Mouse (Mus musculus) C2C12 (cell line): Measurements from ENCODE around the gene Suz12.

Source experiments
- CTCF ChIP-seq: IDR thresholded peaks from one replicate; pipeline ENCODE4 v1.5.1; 2011; ENCODE audit not compliant: control insufficient read depth, insufficient read depth, insufficient read length
- MAX ChIP-seq: IDR thresholded peaks from one replicate; pipeline ENCODE4 v1.6.1; 2011; ENCODE audit warnings: mild to moderate bottlenecking, control low read depth
- MYOD1 ChIP-seq: IDR thresholded peaks from one replicate; pipeline ENCODE4 v1.6.1; 2011; ENCODE audit warnings: low read depth; ENCODE audit not compliant: control insufficient read depth, insufficient read length

DNA sequence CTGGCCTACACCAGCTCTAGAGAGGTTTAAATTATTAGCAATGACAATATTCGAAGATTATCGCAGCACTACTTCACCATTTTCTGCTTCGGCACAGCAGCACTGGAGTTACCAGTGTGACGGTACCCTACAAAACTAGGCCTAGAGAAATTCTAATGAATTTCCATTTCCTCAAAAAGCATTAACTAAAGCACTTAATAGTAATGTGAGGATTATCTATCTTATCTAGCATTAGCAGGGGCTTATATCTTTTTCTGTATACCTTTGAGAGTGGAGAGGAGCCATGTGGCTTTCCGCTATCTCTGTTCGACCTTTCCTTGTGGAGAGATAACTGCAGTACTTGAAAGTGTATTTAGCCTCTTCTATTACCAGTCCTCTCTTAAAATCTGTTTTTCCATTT lies 86.8 kb downstream of the Suz12 start:
- TF ChIP-seq CTCF = no peak
- no peak for TF ChIP-seq MAX
- TF ChIP-seq MYOD1 = no peak
